Mouse (Mus musculus): ENCODE measurements at regions not wholly inside any gene's neighbourhood (a gene's known extent, or its start where the extent isn't known, plus 50 kb on each side); places are given as distances from the start of the nearest gene placed in this dataset.

GRCm38 (mm10) chr5:51397528-51397927 is 170.0 kb downstream of the Ppargc1a start:
- Histone ChIP-seq H3K79me3 (ENCODE audit: low read depth) (no peaks in the 10 kb centered on the region), H3K36me3 (ENCODE audit: control insufficient read depth, insufficient read depth) (no peaks in the 10 kb centered on the region), H3ac (ENCODE audit: control insufficient read depth, insufficient read length, low read depth) (no peak overlapping the region), H3K4me3 (ENCODE audit: insufficient read depth, poor library complexity, severe bottlenecking) (no peak overlapping the region), H3K27me3 (ENCODE audit: control insufficient read depth, insufficient read depth, insufficient read length) (no peaks in the 10 kb centered on the region), H3K79me2 (ENCODE audit: control insufficient read depth, insufficient read depth) (no peaks in the 10 kb centered on the region)
- TF ChIP-seq USF1 (IDR thresholded peaks at IDR 0.05; ENCODE audit: low read depth), result no peak
- no peak for TF ChIP-seq MAX (IDR thresholded peaks at IDR 0.05)
- no peak for TF ChIP-seq CEBPB (IDR thresholded peaks at IDR 0.05; ENCODE audit: low read depth)
- TF ChIP-seq MYOD1 (IDR thresholded peaks at IDR 0.05; ENCODE audit: control insufficient read depth, insufficient read length, low read depth), result no peak
- TF ChIP-seq MYOG (IDR thresholded peaks at IDR 0.05; ENCODE audit: control insufficient read depth, extremely low read depth, insufficient read length), result no peak
- TF ChIP-seq CTCF (IDR thresholded peaks at IDR 0.05; ENCODE audit: control insufficient read depth, insufficient read depth, insufficient read length), result no peak
- TF ChIP-seq FOSL1 (IDR thresholded peaks at IDR 0.05; ENCODE audit: insufficient read depth, low read length, poor library complexity, severe bottlenecking), result no peak

GRCm38 (mm10) chr5:51391319-51391718 is 176.2 kb downstream of the Ppargc1a start:
- Histone ChIP-seq H3K79me2 (ENCODE audit: control insufficient read depth, insufficient read depth) (no peaks in the 10 kb centered on the region), H3K79me3 (ENCODE audit: low read depth) (no peaks in the 10 kb centered on the region), H3K36me3 (ENCODE audit: control insufficient read depth, insufficient read depth) (no peaks in the 10 kb centered on the region), H3ac (ENCODE audit: control insufficient read depth, insufficient read length, low read depth) (no peak overlapping the region), H3K4me3 (ENCODE audit: insufficient read depth, poor library complexity, severe bottlenecking) (no peak overlapping the region), H3K27me3 (ENCODE audit: control insufficient read depth, insufficient read depth, insufficient read length) (no peaks in the 10 kb centered on the region)
- no peak for TF ChIP-seq USF1 (IDR thresholded peaks at IDR 0.05; ENCODE audit: low read depth)
- no peak for TF ChIP-seq CTCF (IDR thresholded peaks at IDR 0.05; ENCODE audit: control insufficient read depth, insufficient read depth, insufficient read length)

- Histone ChIP-seq H3K79me3 (ENCODE audit: low read depth) (no peaks in the 10 kb centered on the region), H3K27me3 (ENCODE audit: control insufficient read depth, insufficient read depth, insufficient read length) (no peaks in the 10 kb centered on the region), H3ac (ENCODE audit: control insufficient read depth, insufficient read length, low read depth) (no peak overlapping the region), H3K79me2 (ENCODE audit: control insufficient read depth, insufficient read depth) (no peaks in the 10 kb centered on the region), H3K4me3 (ENCODE audit: insufficient read depth, poor library complexity, severe bottlenecking) (no peak overlapping the region), H3K36me3 (ENCODE audit: control insufficient read depth, insufficient read depth) (no peaks in the 10 kb centered on the region)
- no peak for TF ChIP-seq MAX (IDR thresholded peaks at IDR 0.05)
- TF ChIP-seq CEBPB (IDR thresholded peaks at IDR 0.05; ENCODE audit: low read depth), result no peak
- TF ChIP-seq MYOD1 (IDR thresholded peaks at IDR 0.05; ENCODE audit: control insufficient read depth, insufficient read length, low read depth), result no peak
- TF ChIP-seq MYOG (IDR thresholded peaks at IDR 0.05; ENCODE audit: control insufficient read depth, extremely low read depth, insufficient read length), result no peak
- TF ChIP-seq CTCF (IDR thresholded peaks at IDR 0.05; ENCODE audit: control insufficient read depth, insufficient read depth, insufficient read length), result no peak
- no peak for TF ChIP-seq USF1 (IDR thresholded peaks at IDR 0.05; ENCODE audit: low read depth)
- no peak for TF ChIP-seq FOSL1 (IDR thresholded peaks at IDR 0.05; ENCODE audit: insufficient read depth, low read length, poor library complexity, severe bottlenecking)
Measured at GRCm38 (mm10) chr5:51387751-51388150, 179.8 kb downstream of the Ppargc1a start.

GRCm38 (mm10) chr5:51386409-51386808 is 181.1 kb downstream of the Ppargc1a start:
- no peak overlapping the region for H3ac ChIP-seq (ENCODE audit: control insufficient read depth, insufficient read length, low read depth)
- TF ChIP-seq MYOG (IDR thresholded peaks at IDR 0.05; ENCODE audit: control insufficient read depth, extremely low read depth, insufficient read length) (no peak), MYOD1 (IDR thresholded peaks at IDR 0.05; ENCODE audit: control insufficient read depth, insufficient read length, low read depth) (no peak), CEBPB (IDR thresholded peaks at IDR 0.05; ENCODE audit: low read depth) (no peak), CTCF (IDR thresholded peaks at IDR 0.05; ENCODE audit: control insufficient read depth, insufficient read depth, insufficient read length) (no peak), FOSL1 (IDR thresholded peaks at IDR 0.05; ENCODE audit: insufficient read depth, low read length, poor library complexity, severe bottlenecking) (no peak), MAX (IDR thresholded peaks at IDR 0.05) (no peak), USF1 (IDR thresholded peaks at IDR 0.05; ENCODE audit: low read depth) (no peak)
- no peak overlapping the region for H3K4me3 ChIP-seq (ENCODE audit: insufficient read depth, poor library complexity, severe bottlenecking)
- H3K36me3 ChIP-seq (ENCODE audit: control insufficient read depth, insufficient read depth), result no peaks in the 10 kb centered on the region
- H3K79me2 ChIP-seq (ENCODE audit: control insufficient read depth, insufficient read depth), result no peaks in the 10 kb centered on the region
- no peaks in the 10 kb centered on the region for H3K79me3 ChIP-seq (ENCODE audit: low read depth)
- no peaks in the 10 kb centered on the region for H3K27me3 ChIP-seq (ENCODE audit: control insufficient read depth, insufficient read depth, insufficient read length)

GRCm38 (mm10) chr5:51384278-51384677 is 183.2 kb downstream of the Ppargc1a start:
- Histone ChIP-seq H3K4me3 (ENCODE audit: insufficient read depth, poor library complexity, severe bottlenecking) (no peak overlapping the region), H3K79me3 (ENCODE audit: low read depth) (no peaks in the 10 kb centered on the region), H3K79me2 (ENCODE audit: control insufficient read depth, insufficient read depth) (no peaks in the 10 kb centered on the region)

GRCm38 (mm10) chr5:51359101-51359500 is 208.4 kb downstream of the Ppargc1a start:
- Histone ChIP-seq H3K27me3 (ENCODE audit: control insufficient read depth, insufficient read depth, insufficient read length) (no peaks in the 10 kb centered on the region), H3ac (ENCODE audit: control insufficient read depth, insufficient read length, low read depth) (no peak overlapping the region), H3K4me3 (ENCODE audit: insufficient read depth, poor library complexity, severe bottlenecking) (no peak overlapping the region), H3K36me3 (ENCODE audit: control insufficient read depth, insufficient read depth) (no peaks in the 10 kb centered on the region), H3K79me3 (ENCODE audit: low read depth) (no peaks in the 10 kb centered on the region), H3K79me2 (ENCODE audit: control insufficient read depth, insufficient read depth) (no peaks in the 10 kb centered on the region)
- TF ChIP-seq MYOD1 (IDR thresholded peaks at IDR 0.05; ENCODE audit: control insufficient read depth, insufficient read length, low read depth), result no peak
- TF ChIP-seq CTCF (IDR thresholded peaks at IDR 0.05; ENCODE audit: control insufficient read depth, insufficient read depth, insufficient read length), result no peak
- TF ChIP-seq MAX (IDR thresholded peaks at IDR 0.05), result no peak
- no peak for TF ChIP-seq MYOG (IDR thresholded peaks at IDR 0.05; ENCODE audit: control insufficient read depth, extremely low read depth, insufficient read length)
- TF ChIP-seq CEBPB (IDR thresholded peaks at IDR 0.05; ENCODE audit: low read depth), result no peak

More at GRCm38 (mm10) chr5:51384278-51384677, 183.2 kb downstream of the Ppargc1a start:
- H3K27me3 ChIP-seq (ENCODE audit: control insufficient read depth, insufficient read depth, insufficient read length), result no peaks in the 10 kb centered on the region
- H3K36me3 ChIP-seq (ENCODE audit: control insufficient read depth, insufficient read depth), result no peaks in the 10 kb centered on the region
- no peak overlapping the region for H3ac ChIP-seq (ENCODE audit: control insufficient read depth, insufficient read length, low read depth)
- TF ChIP-seq MYOG (IDR thresholded peaks at IDR 0.05; ENCODE audit: control insufficient read depth, extremely low read depth, insufficient read length), result no peak
- TF ChIP-seq MYOD1 (IDR thresholded peaks at IDR 0.05; ENCODE audit: control insufficient read depth, insufficient read length, low read depth), result peak; percentile 27
